Mouse (Mus musculus): ENCODE measurements around the gene Tax1bp1. TPM values are rescaled to one million over a fixed set of nuclear protein-coding genes. Genes with fewer than 3 reads are reported as not detected.
A peak's percentile ranks its signal among the peaks of the same experiment; 100 is the strongest.
"Not testable (repeated sequence)": the region's sequence is repeated elsewhere in the genome, so short reads cannot be mapped to it uniquely, and the experiment has no call there.

Tax1bp1 gene
- polyA plus RNA-seq (2015; fragmentation: Nextera tagmentation; extraction: Ambion mirVana): 234 and 235 TPM in 2 replicates

DNA sequence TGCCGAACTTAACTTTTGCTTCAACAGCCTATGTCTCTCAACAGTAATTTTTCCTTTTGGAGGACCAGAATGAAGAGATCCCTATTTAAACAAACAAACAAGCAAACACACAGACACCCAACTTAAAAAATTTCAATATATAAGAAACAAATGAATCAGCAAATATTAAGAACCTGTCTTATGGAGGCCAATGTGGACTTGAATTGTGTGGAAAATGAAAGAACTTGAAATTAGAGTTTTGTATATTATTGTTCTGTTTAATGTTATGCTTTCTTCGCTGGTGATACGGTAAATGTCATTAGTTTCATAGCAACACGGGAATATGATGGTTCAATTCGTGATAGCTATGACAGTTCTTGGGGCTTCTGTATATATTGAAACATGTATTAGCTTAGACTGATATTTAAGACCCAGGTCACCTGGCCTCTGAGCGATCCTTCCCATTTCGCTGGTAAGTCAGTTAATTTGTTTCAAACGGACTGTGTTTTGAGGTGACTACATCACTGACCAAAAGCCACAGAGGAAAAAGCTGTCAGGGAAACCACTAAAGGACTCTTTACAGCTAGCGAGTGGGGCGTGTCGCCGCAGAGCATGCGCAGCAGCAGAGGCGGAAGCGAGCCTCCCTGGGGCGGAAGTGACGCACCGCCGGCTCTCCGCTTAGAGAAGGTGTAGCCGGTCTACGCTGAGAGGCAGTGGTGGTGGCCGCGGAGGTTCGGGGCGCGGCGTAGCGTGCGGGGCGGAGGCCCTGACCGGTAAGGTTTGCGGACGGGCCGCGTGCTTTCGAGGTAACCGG lies at the start of gene Tax1bp1:
Gene Tax1bp1, plus strand, starts transcription at position 626 of the 793 bp plus-strand sequence.
- 3% methylated on average over 38 of the region's 38 CpGs for WGBS
- Histone ChIP-seq H3K9ac (replicated peaks; ENCODE audit: low read depth) (peak within 1 kb of the TSS; percentile 99), H3K36me3 (ENCODE audit: insufficient read depth, low read length) (no peaks in the 10 kb centered on the region), H3K27ac (ENCODE audit: low read length) (peak within 1 kb of the TSS; percentile 100), H3K4me1 (ENCODE audit: insufficient read depth, low read depth, low read length) (no peaks in the 10 kb centered on the region), H3K4me3 (ENCODE audit: low read depth, low read length) (peak within 1 kb of the TSS; percentile 100), H3K9me3 (ENCODE audit: low read length) (no peaks in the 10 kb centered on the region), H3K4me2 (replicated peaks; ENCODE audit: low read depth, low read length) (peak within 1 kb of the TSS; percentile 59), H3K27me3 (replicated peaks; ENCODE audit: insufficient read depth, low read length) (no peaks in the 10 kb centered on the region)
- ATAC-seq (peak; percentile 99), DNase-seq (ENCODE audit: low spot score) (peak; percentile 97)
- no peak for TF ChIP-seq CTCF (IDR thresholded peaks at IDR 0.05)
- peak; percentile 40; the same call in 1 of the 2 replicates for TF ChIP-seq EP300 (IDR thresholded peaks at IDR 0.05)

GRCm38 (mm10) chr6:52667641-52668040 lies 45.9 kb upstream of the Tax1bp1 start:
- ATAC-seq: no peak
- no peaks in the 10 kb centered on the region for H3K9me3 ChIP-seq (ENCODE audit: low read length)
- TF ChIP-seq CTCF (IDR thresholded peaks at IDR 0.05): no peak
- no peak for TF ChIP-seq EP300 (IDR thresholded peaks at IDR 0.05)
- DNase-seq (ENCODE audit: low spot score): peak; percentile 5
- H3K4me1 ChIP-seq (ENCODE audit: insufficient read depth, low read depth, low read length): no peaks in the 10 kb centered on the region
- H3K4me2 ChIP-seq (replicated peaks; ENCODE audit: low read depth, low read length): no peak overlapping the region
- no peaks in the 10 kb centered on the region for H3K27me3 ChIP-seq (replicated peaks; ENCODE audit: insufficient read depth, low read length)
- H3K27ac ChIP-seq (ENCODE audit: low read length): no peak overlapping the region
- 65% methylated on average over 3 of the region's 3 CpGs for WGBS
- no peaks in the 10 kb centered on the region for H3K36me3 ChIP-seq (ENCODE audit: insufficient read depth, low read length)
- H3K4me3 ChIP-seq (ENCODE audit: low read depth, low read length): no peak overlapping the region
- H3K9ac ChIP-seq (replicated peaks; ENCODE audit: low read depth): no peak overlapping the region

- H3K4me3 ChIP-seq (ENCODE audit: low read depth, low read length); H3K9ac ChIP-seq (replicated peaks; ENCODE audit: low read depth); H3K4me2 ChIP-seq (replicated peaks; ENCODE audit: low read depth, low read length); H3K27me3 ChIP-seq (replicated peaks; ENCODE audit: insufficient read depth, low read length); H3K27ac ChIP-seq (ENCODE audit: low read length); ATAC-seq; H3K36me3 ChIP-seq (ENCODE audit: insufficient read depth, low read length); H3K9me3 ChIP-seq (ENCODE audit: low read length); H3K4me1 ChIP-seq (ENCODE audit: insufficient read depth, low read depth, low read length); DNase-seq (ENCODE audit: low spot score): not testable (repeated sequence)
- 0 out of 2 replicates have a peak, but pooled peaks have one; percentile 4 for TF ChIP-seq CTCF (IDR thresholded peaks at IDR 0.05)
- 37% methylated on average over 2 of the region's 2 CpGs for WGBS
Observed at GRCm38 (mm10) chr6:52669878-52670277, 43.7 kb upstream of the Tax1bp1 start.

DNA sequence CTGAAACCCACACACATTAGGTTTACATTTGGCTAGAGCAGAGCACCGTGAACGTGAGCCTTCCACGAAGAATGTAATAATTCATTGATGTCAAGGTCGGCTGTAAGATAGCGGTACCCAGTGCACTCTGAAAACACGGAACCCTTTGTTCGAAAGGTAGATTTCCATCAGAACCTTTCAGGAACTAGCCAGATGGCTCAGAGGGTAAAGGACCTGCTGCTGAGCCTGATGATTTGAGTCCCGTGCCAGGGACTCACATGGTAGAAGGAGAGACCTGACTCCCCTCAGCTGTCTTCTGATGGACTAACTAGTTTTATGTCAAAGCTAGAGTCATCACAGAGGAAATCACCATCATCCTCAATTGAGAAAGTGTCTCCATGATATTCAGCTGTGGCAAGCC lies 41.7 kb upstream of the Tax1bp1 start:
- 57% methylated on average over 8 of the region's 8 CpGs for WGBS
- no peaks in the 10 kb centered on the region for H3K4me1 ChIP-seq (ENCODE audit: insufficient read depth, low read depth, low read length)
- H3K36me3 ChIP-seq (ENCODE audit: insufficient read depth, low read length): no peaks in the 10 kb centered on the region
- DNase-seq (ENCODE audit: low spot score) (no peak), ATAC-seq (no peak)
- no peak overlapping the region for H3K4me2 ChIP-seq (replicated peaks; ENCODE audit: low read depth, low read length)
- H3K27ac ChIP-seq (ENCODE audit: low read length): no peak overlapping the region
- H3K9me3 ChIP-seq (ENCODE audit: low read length): no peaks in the 10 kb centered on the region
- no peaks in the 10 kb centered on the region for H3K27me3 ChIP-seq (replicated peaks; ENCODE audit: insufficient read depth, low read length)
- TF ChIP-seq EP300 (IDR thresholded peaks at IDR 0.05) (no peak), CTCF (IDR thresholded peaks at IDR 0.05) (no peak)
- no peak overlapping the region for H3K4me3 ChIP-seq (ENCODE audit: low read depth, low read length)
- H3K9ac ChIP-seq (replicated peaks; ENCODE audit: low read depth): no peak overlapping the region

DNA sequence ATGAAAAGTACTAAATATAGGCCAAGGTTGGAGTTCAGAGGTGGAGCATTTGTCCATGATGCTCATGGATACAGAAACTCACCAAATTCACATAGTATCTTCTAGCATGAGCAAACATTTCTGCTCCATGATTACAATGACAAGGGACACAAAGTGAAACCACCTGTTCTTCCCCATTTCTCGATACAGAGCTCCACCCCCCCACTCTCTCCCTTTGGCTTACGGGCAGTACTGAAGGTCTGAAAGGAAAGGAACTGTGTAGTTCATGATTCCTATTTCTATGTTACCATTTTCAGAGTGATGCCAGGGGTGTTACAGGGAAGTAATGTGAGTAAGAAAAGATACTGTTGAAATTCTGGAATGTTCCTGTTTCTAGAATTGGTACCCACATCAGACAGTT lies 41.0 kb upstream of the Tax1bp1 start:
- 60% methylated on average over 2 of the region's 2 CpGs for WGBS

DNA sequence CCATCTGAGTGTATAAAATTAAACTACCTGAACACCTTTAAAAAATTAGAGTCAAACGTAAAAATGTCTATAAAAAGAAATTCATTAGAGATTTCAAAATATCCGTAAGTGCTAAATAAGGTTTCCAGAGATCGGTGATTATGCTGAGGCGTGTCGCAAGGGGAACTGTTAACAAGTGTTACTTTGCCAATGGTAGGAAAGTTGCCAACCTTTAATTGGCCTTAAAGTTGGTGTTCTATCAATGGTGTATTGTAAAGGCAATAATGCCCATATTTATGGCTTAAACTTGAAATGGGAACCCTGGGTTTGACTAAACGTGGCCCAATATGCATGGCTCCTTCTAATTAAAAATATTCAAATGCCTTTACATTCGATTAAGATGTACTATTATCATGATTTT lies 39.8 kb upstream of the Tax1bp1 start:
- H3K27ac ChIP-seq (ENCODE audit: low read length): no peak overlapping the region
- no peaks in the 10 kb centered on the region for H3K9me3 ChIP-seq (ENCODE audit: low read length)
- no peak for ATAC-seq
- H3K4me3 ChIP-seq (ENCODE audit: low read depth, low read length): no peak overlapping the region
- H3K4me2 ChIP-seq (replicated peaks; ENCODE audit: low read depth, low read length): no peak overlapping the region
- H3K4me1 ChIP-seq (ENCODE audit: insufficient read depth, low read depth, low read length): no peaks in the 10 kb centered on the region
- no peak overlapping the region for H3K9ac ChIP-seq (replicated peaks; ENCODE audit: low read depth)
- DNase-seq (ENCODE audit: low spot score): no peak
- TF ChIP-seq CTCF (IDR thresholded peaks at IDR 0.05) (no peak), EP300 (IDR thresholded peaks at IDR 0.05) (no peak)
- H3K36me3 ChIP-seq (ENCODE audit: insufficient read depth, low read length): no peaks in the 10 kb centered on the region
- 73% methylated on average over 7 of the region's 7 CpGs for WGBS
- no peaks in the 10 kb centered on the region for H3K27me3 ChIP-seq (replicated peaks; ENCODE audit: insufficient read depth, low read length)

More for the DNA sequence above, 41.0 kb upstream of the Tax1bp1 start:
- DNase-seq (ENCODE audit: low spot score) (peak; percentile 12), ATAC-seq (no peak)
- Histone ChIP-seq H3K9me3 (ENCODE audit: low read length) (no peaks in the 10 kb centered on the region), H3K9ac (replicated peaks; ENCODE audit: low read depth) (no peak overlapping the region), H3K4me2 (replicated peaks; ENCODE audit: low read depth, low read length) (no peak overlapping the region), H3K4me3 (ENCODE audit: low read depth, low read length) (no peak overlapping the region), H3K27me3 (replicated peaks; ENCODE audit: insufficient read depth, low read length) (no peaks in the 10 kb centered on the region), H3K27ac (ENCODE audit: low read length) (no peak overlapping the region), H3K36me3 (ENCODE audit: insufficient read depth, low read length) (no peaks in the 10 kb centered on the region), H3K4me1 (ENCODE audit: insufficient read depth, low read depth, low read length) (no peaks in the 10 kb centered on the region)
- TF ChIP-seq CTCF (IDR thresholded peaks at IDR 0.05): no peak
- no peak for TF ChIP-seq EP300 (IDR thresholded peaks at IDR 0.05)
